Mouse (Mus musculus): ENCODE data around the gene Sprr2i. TPM values are rescaled to one million over a fixed set of nuclear protein-coding genes. Genes with fewer than 3 reads are reported as not detected.

Gene Sprr2i
- polyA plus RNA-seq, 1 experiment: not detected

GRCm38 (mm10) chr3:92440177-92440576 lies 32.4 kb downstream of the Sprr2i start:
- H3K4me1 ChIP-seq: no peaks in the 10 kb centered on the region
- H3K27me3 ChIP-seq (replicated peaks): no peaks in the 10 kb centered on the region
- no peaks in the 10 kb centered on the region for H3K9me3 ChIP-seq
- no peak overlapping the region for H3K4me3 ChIP-seq (replicated peaks)
- no peaks in the 10 kb centered on the region for H3K36me3 ChIP-seq (replicated peaks; ENCODE audit: low read length)
- no peak for TF ChIP-seq FLI1 (IDR thresholded peaks at IDR 0.05; ENCODE audit: low read length)
- TF ChIP-seq GATA1 (IDR thresholded peaks at IDR 0.05; ENCODE audit: borderline replicate concordance, low read length): no peak

DNA sequence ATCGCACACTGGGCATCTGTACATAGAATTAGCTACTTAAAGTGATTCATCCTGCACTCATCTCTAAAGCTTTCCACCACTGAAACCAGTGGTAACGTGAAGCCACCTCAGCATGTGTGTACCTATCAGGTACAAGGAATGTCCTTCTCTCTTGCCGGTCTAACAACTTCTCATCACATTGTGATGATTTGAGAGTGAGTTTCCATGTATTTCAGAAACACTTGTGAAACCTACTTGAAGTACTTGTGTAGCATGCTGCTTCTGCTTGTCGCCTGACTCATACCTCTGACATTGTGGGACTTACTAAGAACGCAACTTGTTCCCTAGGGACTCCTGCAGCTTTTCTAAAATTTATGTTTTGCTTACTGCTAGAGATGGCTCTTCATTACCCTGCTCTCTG lies 47.4 kb downstream of the Sprr2i start:
- Histone ChIP-seq H3K4me3 (replicated peaks) (no peak overlapping the region), H3K9me3 (no peaks in the 10 kb centered on the region), H3K36me3 (replicated peaks; ENCODE audit: low read length) (no peaks in the 10 kb centered on the region), H3K27me3 (replicated peaks) (no peaks in the 10 kb centered on the region), H3K4me1 (no peaks in the 10 kb centered on the region)
- TF ChIP-seq GATA1 (IDR thresholded peaks at IDR 0.05; ENCODE audit: borderline replicate concordance, low read length) (no peak), FLI1 (IDR thresholded peaks at IDR 0.05; ENCODE audit: low read length) (no peak)

- no peaks in the 10 kb centered on the region for H3K9me3 ChIP-seq
- H3K4me1 ChIP-seq: no peaks in the 10 kb centered on the region
- H3K36me3 ChIP-seq (replicated peaks; ENCODE audit: low read length): no peaks in the 10 kb centered on the region
- TF ChIP-seq FLI1 (IDR thresholded peaks at IDR 0.05; ENCODE audit: low read length) (no peak), GATA1 (IDR thresholded peaks at IDR 0.05; ENCODE audit: borderline replicate concordance, low read length) (no peak)
- no peaks in the 10 kb centered on the region for H3K27me3 ChIP-seq (replicated peaks)
- no peak within 1 kb of the TSS for H3K4me3 ChIP-seq (replicated peaks)
These were observed 50.8 kb downstream of the Sprr2i start, which contains the start of gene Sprr3 for GRCm38 (mm10) chr3:92458620-92459019. Gene Sprr3 (minus strand): TSS chr3:92458720.

Other genes with a start within 250 kb of the Sprr2i start
- gene Sprr2a1, start 192.2 kb upstream of the Sprr2i start, polyA plus RNA-seq (2012; ENCODE audit: insufficient read depth, low replicate concordance): not detected in 2 replicates
- gene Sprr2a2, start 192.1 kb upstream of the Sprr2i start, polyA plus RNA-seq (2012; ENCODE audit: insufficient read depth, low replicate concordance): not detected in 2 replicates
- gene Sprr2a3, start 122.6 kb upstream of the Sprr2i start, polyA plus RNA-seq (2012; ENCODE audit: insufficient read depth, low replicate concordance): not detected in 2 replicates
- gene Sprr2b, start 91.4 kb upstream of the Sprr2i start, polyA plus RNA-seq (2012; ENCODE audit: insufficient read depth, low replicate concordance): not detected in 2 replicates
- not detected in 2 replicates for gene Sprr2d, start 68.9 kb upstream of the Sprr2i start, polyA plus RNA-seq (2012; ENCODE audit: insufficient read depth, low replicate concordance)
- not detected in 2 replicates for gene Sprr2e, start 55.8 kb upstream of the Sprr2i start, polyA plus RNA-seq (2012; ENCODE audit: insufficient read depth, low replicate concordance)
- gene Sprr2f, start 42.8 kb upstream of the Sprr2i start, polyA plus RNA-seq (2012; ENCODE audit: insufficient read depth, low replicate concordance): not detected in 2 replicates
- gene Sprr2h, start 22.3 kb upstream of the Sprr2i start, polyA plus RNA-seq (2012; ENCODE audit: insufficient read depth, low replicate concordance): not detected in 2 replicates
- gene Sprr2j-ps, start 10.1 kb downstream of the Sprr2i start, polyA plus RNA-seq (2012; ENCODE audit: insufficient read depth, low replicate concordance): not detected in 2 replicates
- gene Gm9774, start 21.4 kb downstream of the Sprr2i start, polyA plus RNA-seq (2012; ENCODE audit: insufficient read depth, low replicate concordance): 10.6 and 37.8 TPM in 2 replicates
- not detected in 2 replicates for gene Sprr2k, start 24.6 kb downstream of the Sprr2i start, polyA plus RNA-seq (2012; ENCODE audit: insufficient read depth, low replicate concordance)
- not detected in 2 replicates for gene Sprr1b, start 30.8 kb downstream of the Sprr2i start, polyA plus RNA-seq (2012; ENCODE audit: insufficient read depth, low replicate concordance)
- gene Sprr3, start 50.7 kb downstream of the Sprr2i start, polyA plus RNA-seq (2012; ENCODE audit: insufficient read depth, low replicate concordance): not detected in 2 replicates
- gene Sprr1a, start 77.9 kb downstream of the Sprr2i start, polyA plus RNA-seq (2012; ENCODE audit: insufficient read depth, low replicate concordance): not detected in 2 replicates
- not detected in 2 replicates for gene Sprr4, start 92.5 kb downstream of the Sprr2i start, polyA plus RNA-seq (2012; ENCODE audit: insufficient read depth, low replicate concordance)
- not detected in 2 replicates for gene 2310046K23Rik, start 126.5 kb downstream of the Sprr2i start, polyA plus RNA-seq (2012; ENCODE audit: insufficient read depth, low replicate concordance)
- not detected in 2 replicates for gene Ivl, start 165.7 kb downstream of the Sprr2i start, polyA plus RNA-seq (2012; ENCODE audit: insufficient read depth, low replicate concordance)
- gene Smcp, start 181.0 kb downstream of the Sprr2i start, polyA plus RNA-seq (2012; ENCODE audit: insufficient read depth, low replicate concordance): not detected in 2 replicates
- not detected in 2 replicates for gene 2210017I01Rik, start 199.5 kb downstream of the Sprr2i start, polyA plus RNA-seq (2012; ENCODE audit: insufficient read depth, low replicate concordance)
- gene Lce6a, start 213.7 kb downstream of the Sprr2i start, polyA plus RNA-seq (2012; ENCODE audit: insufficient read depth, low replicate concordance): not detected in 2 replicates
- not detected in 2 replicates for gene Lce1a1, start 240.3 kb downstream of the Sprr2i start, polyA plus RNA-seq (2012; ENCODE audit: insufficient read depth, low replicate concordance)
- not detected in 2 replicates for gene Lce1b, start 248.9 kb downstream of the Sprr2i start, polyA plus RNA-seq (2012; ENCODE audit: insufficient read depth, low replicate concordance)